Mouse (Mus musculus): ENCODE measurements around the gene Olfr1124. TPM values are rescaled to one million over a fixed set of nuclear protein-coding genes. Genes with fewer than 3 reads are reported as not detected.
"Not testable (repeated sequence)": the region's sequence is repeated elsewhere in the genome, so short reads cannot be mapped to it uniquely, and the experiment has no call there.

Gene Olfr1124
- polyA plus RNA-seq (2014; fragmentation: Nextera tagmentation; extraction: Ambion mirVana) = 0.09 TPM in 1 of 2 replicates, not detected in the other

DNA sequence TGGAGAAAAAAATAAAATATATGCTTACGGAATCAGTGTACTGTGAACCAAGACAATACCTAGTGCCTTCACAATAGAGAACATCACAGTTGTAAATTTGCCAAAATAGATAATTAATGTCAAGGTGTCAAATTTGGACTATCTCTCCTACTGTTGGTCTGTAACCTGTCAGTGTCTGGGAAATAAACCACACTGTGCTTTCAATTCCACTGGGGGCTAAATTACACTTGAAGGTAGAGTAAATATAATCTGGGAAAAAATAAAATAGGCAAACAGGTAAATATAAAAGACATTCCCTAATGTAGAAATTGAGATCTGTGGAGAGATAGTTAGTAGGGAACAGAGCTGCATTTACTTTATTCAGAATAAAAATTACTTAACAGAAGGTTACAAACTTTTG lies at the start of gene Olfr1124:
Gene Olfr1124 (plus strand): TSS at position 301 of the 400 bp plus-strand sequence.
- Histone ChIP-seq H3K4me1 (ENCODE audit: control insufficient read depth, insufficient read depth, low read length) (no peaks in the 10 kb centered on the region), H3K36me3 (ENCODE audit: control insufficient read depth, insufficient read depth, low read length) (no peaks in the 10 kb centered on the region), H3K4me3 (ENCODE audit: low read depth, low read length) (no peak within 1 kb of the TSS), H3K9ac (ENCODE audit: low read length) (no peak within 1 kb of the TSS), H3K27ac (ENCODE audit: low read depth, low read length) (no peak within 1 kb of the TSS), H3K27me3 (replicated peaks; ENCODE audit: control insufficient read depth, insufficient read depth, low read length) (no peaks in the 10 kb centered on the region), H3K9me3 (replicated peaks; ENCODE audit: control insufficient read depth, low read length) (no peaks in the 10 kb centered on the region), H3K4me2 (ENCODE audit: low read length) (no peak within 1 kb of the TSS)
- ATAC-seq (no peak), DNase-seq (ENCODE audit: low spot score) (no peak)
- 93% methylated on average over 1 of the region's 1 CpGs for WGBS

DNA sequence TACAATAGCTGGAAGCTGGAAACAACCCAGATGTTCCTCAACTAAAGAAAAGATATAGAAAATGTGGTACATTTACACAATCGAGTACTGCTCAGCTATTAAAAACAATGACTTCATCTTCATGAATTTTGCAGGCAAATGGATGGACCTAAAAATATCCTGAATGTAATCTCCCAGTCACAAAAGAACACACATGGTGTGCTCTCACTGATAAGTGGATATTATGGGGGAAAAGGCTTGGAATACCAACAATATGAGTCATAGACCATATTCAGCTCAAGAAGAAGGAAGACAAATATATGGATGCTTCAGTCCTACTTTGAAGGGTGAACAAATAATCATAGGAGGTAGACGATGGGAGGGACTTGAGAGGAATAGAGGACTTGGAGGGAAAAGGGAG lies 46.1 kb upstream of the Olfr1124 start:
- Histone ChIP-seq H3K36me3 (ENCODE audit: control insufficient read depth, insufficient read depth, low read length) (no peaks in the 10 kb centered on the region), H3K9ac (ENCODE audit: low read length) (no peak overlapping the region), H3K4me2 (ENCODE audit: low read length) (no peak overlapping the region), H3K4me1 (ENCODE audit: control insufficient read depth, insufficient read depth, low read length) (no peaks in the 10 kb centered on the region), H3K27me3 (replicated peaks; ENCODE audit: control insufficient read depth, insufficient read depth, low read length) (no peaks in the 10 kb centered on the region), H3K4me3 (ENCODE audit: low read depth, low read length) (no peak overlapping the region), H3K9me3 (replicated peaks; ENCODE audit: control insufficient read depth, low read length) (no peaks in the 10 kb centered on the region), H3K27ac (ENCODE audit: low read depth, low read length) (no peak overlapping the region)
- DNase-seq (ENCODE audit: low spot score) = no peak
- ATAC-seq = no peak
- 90% methylated on average over 2 of the region's 2 CpGs for WGBS

DNA sequence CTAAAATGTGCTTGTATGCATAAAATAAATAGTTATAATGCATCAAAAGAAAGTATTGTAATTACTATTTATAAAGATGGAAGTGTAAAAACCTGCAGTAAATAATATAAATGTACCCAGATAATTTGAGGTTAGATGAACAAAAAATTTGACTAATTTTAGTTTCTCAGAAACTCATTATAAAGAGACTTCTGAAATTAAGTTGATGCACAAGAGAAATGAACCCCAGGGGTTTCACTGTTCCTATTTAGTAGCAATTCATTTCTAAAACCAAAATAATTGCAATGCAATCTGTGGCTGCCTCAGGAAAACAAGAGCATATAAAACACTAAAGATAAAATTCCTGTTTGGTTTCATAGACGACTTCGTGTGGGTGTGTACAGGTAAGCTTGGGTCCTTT lies 44.5 kb upstream of the Olfr1124 start, which contains the start of gene Olfr1122:
Gene Olfr1122 (plus strand): TSS at position 301 of the 400 bp plus-strand sequence.
- Histone ChIP-seq H3K9me3 (replicated peaks; ENCODE audit: control insufficient read depth, low read length) (no peaks in the 10 kb centered on the region), H3K36me3 (ENCODE audit: control insufficient read depth, insufficient read depth, low read length) (no peaks in the 10 kb centered on the region), H3K27ac (ENCODE audit: low read depth, low read length) (no peak within 1 kb of the TSS), H3K4me3 (ENCODE audit: low read depth, low read length) (no peak within 1 kb of the TSS), H3K9ac (ENCODE audit: low read length) (no peak within 1 kb of the TSS), H3K4me1 (ENCODE audit: control insufficient read depth, insufficient read depth, low read length) (no peaks in the 10 kb centered on the region), H3K4me2 (ENCODE audit: low read length) (no peak within 1 kb of the TSS), H3K27me3 (replicated peaks; ENCODE audit: control insufficient read depth, insufficient read depth, low read length) (no peaks in the 10 kb centered on the region)
- ATAC-seq (no peak), DNase-seq (ENCODE audit: low spot score) (no peak)
- 81% methylated on average over 2 of the region's 2 CpGs for WGBS

DNA sequence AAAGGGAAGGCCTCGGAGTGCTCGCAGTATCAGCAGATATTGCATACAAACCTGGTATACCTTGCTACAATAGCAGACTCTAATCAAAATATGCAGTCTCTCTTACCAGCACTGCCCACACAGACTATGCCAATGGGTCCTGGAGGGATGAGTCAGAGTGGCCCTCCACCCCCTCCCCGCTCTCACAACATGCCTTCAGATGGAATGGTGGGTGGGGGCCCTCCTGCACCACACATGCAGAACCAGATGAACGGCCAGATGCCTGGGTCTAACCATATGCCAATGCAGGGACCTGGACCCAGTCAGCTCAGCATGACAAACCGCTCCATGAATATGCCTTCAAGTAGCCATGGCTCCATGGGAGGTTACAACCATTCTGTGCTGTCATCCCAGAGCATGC lies 36.5 kb upstream of the Olfr1124 start:
- WGBS = 91% methylated on average over 5 of the region's 5 CpGs
- H3K4me1 ChIP-seq (ENCODE audit: control insufficient read depth, insufficient read depth, low read length); H3K27me3 ChIP-seq (replicated peaks; ENCODE audit: control insufficient read depth, insufficient read depth, low read length); H3K9me3 ChIP-seq (replicated peaks; ENCODE audit: control insufficient read depth, low read length); H3K27ac ChIP-seq (ENCODE audit: low read depth, low read length); ATAC-seq; H3K4me3 ChIP-seq (ENCODE audit: low read depth, low read length); H3K36me3 ChIP-seq (ENCODE audit: control insufficient read depth, insufficient read depth, low read length); H3K4me2 ChIP-seq (ENCODE audit: low read length); DNase-seq (ENCODE audit: low spot score); H3K9ac ChIP-seq (ENCODE audit: low read length): not testable (repeated sequence)

DNA sequence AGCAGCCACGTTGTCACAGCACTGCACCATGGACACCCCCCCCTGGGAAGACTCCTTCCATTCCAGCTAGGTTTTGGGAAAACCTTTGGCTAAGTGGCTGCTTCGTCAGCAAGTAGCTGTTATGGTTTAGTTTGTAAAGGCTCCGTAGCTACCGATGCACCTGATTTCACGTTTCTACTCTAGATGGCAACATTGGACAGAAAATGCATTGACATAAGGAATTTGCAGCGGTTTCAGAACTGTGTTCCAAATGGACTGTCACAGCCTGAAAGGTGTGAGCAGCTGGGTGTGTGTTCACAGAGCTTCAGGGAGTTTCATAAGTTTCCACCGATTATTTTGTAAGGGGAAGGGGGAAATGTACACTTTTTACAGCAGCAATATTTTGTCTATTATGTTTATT lies 35.4 kb upstream of the Olfr1124 start:
- H3K36me3 ChIP-seq (ENCODE audit: control insufficient read depth, insufficient read depth, low read length); H3K27ac ChIP-seq (ENCODE audit: low read depth, low read length); ATAC-seq; H3K4me3 ChIP-seq (ENCODE audit: low read depth, low read length); H3K9me3 ChIP-seq (replicated peaks; ENCODE audit: control insufficient read depth, low read length); H3K9ac ChIP-seq (ENCODE audit: low read length); H3K4me1 ChIP-seq (ENCODE audit: control insufficient read depth, insufficient read depth, low read length); H3K27me3 ChIP-seq (replicated peaks; ENCODE audit: control insufficient read depth, insufficient read depth, low read length); DNase-seq (ENCODE audit: low spot score); H3K4me2 ChIP-seq (ENCODE audit: low read length): not testable (repeated sequence)
- 88% methylated on average over 7 of the region's 7 CpGs for WGBS

DNA sequence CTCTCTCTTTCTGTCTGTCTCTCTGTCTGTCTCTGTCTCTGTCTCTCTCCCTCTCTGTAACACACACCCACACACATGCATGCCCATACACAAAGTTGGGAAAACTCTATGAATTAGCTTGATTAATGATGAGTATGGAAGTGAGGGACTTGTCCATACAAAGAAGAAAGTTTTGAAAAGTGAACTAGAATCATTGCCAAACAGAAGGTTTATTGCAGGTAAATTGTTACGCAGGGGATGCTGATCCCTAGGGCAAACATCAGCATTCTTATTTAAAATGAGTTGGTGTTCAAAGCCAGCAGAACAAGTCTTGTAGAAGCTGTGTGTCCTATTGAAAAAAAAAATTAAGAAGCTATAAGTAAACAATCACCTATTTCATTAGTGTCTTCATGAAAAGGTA lies 13.7 kb upstream of the Olfr1124 start, which contains the start of gene Olfr1123:
Gene Olfr1123 (plus strand): TSS at position 301 of the 400 bp plus-strand sequence.
- ATAC-seq = no peak
- Histone ChIP-seq H3K9ac (ENCODE audit: low read length) (no peak within 1 kb of the TSS), H3K36me3 (ENCODE audit: control insufficient read depth, insufficient read depth, low read length) (no peaks in the 10 kb centered on the region), H3K27ac (ENCODE audit: low read depth, low read length) (no peak within 1 kb of the TSS), H3K9me3 (replicated peaks; ENCODE audit: control insufficient read depth, low read length) (no peaks in the 10 kb centered on the region), H3K27me3 (replicated peaks; ENCODE audit: control insufficient read depth, insufficient read depth, low read length) (no peaks in the 10 kb centered on the region), H3K4me3 (ENCODE audit: low read depth, low read length) (no peak within 1 kb of the TSS), H3K4me2 (ENCODE audit: low read length) (no peak within 1 kb of the TSS), H3K4me1 (ENCODE audit: control insufficient read depth, insufficient read depth, low read length) (no peaks in the 10 kb centered on the region)
- 87% methylated on average over 1 of the region's 1 CpGs for WGBS
- no peak for DNase-seq (ENCODE audit: low spot score)

DNA sequence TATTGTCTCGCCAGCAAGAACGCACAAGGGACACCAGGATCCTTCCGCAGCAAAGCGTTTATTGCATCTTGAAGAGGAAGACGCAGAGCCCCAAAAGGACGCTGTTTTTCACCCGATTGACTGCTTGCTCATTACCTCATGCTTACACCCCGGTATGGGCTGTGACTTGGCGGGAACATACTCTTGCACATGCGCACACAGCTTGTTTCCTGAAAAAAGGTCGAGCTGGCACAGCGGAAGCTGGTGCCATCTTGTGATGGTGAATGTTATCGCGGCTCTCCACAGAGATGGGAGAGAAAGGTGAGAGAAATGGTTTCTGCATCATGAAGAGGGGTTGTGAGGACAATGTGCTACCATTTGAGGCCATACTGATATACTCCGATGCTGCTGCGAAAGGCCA lies 7.7 kb downstream of the Olfr1124 start:
- DNase-seq (ENCODE audit: low spot score) (no peak), ATAC-seq (no peak)
- Histone ChIP-seq H3K27me3 (replicated peaks; ENCODE audit: control insufficient read depth, insufficient read depth, low read length) (no peaks in the 10 kb centered on the region), H3K4me1 (ENCODE audit: control insufficient read depth, insufficient read depth, low read length) (no peaks in the 10 kb centered on the region), H3K36me3 (ENCODE audit: control insufficient read depth, insufficient read depth, low read length) (no peaks in the 10 kb centered on the region), H3K27ac (ENCODE audit: low read depth, low read length) (no peak overlapping the region), H3K4me2 (ENCODE audit: low read length) (no peak overlapping the region), H3K4me3 (ENCODE audit: low read depth, low read length) (no peak overlapping the region), H3K9me3 (replicated peaks; ENCODE audit: control insufficient read depth, low read length) (no peaks in the 10 kb centered on the region), H3K9ac (ENCODE audit: low read length) (no peak overlapping the region)
- whole genome bisulfite sequencing = 94% methylated on average over 16 of the region's 16 CpGs

DNA sequence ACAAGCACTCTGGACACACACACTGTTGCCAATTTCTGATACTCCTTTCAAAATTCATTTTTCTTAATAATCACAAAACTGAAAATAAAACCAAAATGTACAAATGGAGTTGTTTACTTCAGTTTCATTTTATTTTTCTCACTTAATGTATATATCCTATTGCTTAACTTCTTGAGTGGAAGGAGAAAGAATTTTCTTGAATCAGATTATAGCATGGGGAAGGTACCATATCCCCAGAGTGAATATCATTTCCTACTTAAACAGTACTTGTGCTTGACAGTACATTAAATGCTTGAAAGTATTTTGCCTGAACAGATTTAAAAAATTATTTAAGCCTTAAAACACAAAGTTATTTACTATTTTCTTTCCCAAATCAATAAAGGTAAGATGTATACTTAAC lies 23.6 kb downstream of the Olfr1124 start, which contains the start of gene Olfr1126:
Gene Olfr1126 (plus strand): TSS at position 301 of the 400 bp plus-strand sequence.
- Histone ChIP-seq H3K36me3 (ENCODE audit: control insufficient read depth, insufficient read depth, low read length) (no peaks in the 10 kb centered on the region), H3K27ac (ENCODE audit: low read depth, low read length) (no peak within 1 kb of the TSS), H3K4me3 (ENCODE audit: low read depth, low read length) (no peak within 1 kb of the TSS), H3K9me3 (replicated peaks; ENCODE audit: control insufficient read depth, low read length) (no peaks in the 10 kb centered on the region), H3K9ac (ENCODE audit: low read length) (no peak within 1 kb of the TSS), H3K4me2 (ENCODE audit: low read length) (no peak within 1 kb of the TSS), H3K4me1 (ENCODE audit: control insufficient read depth, insufficient read depth, low read length) (no peaks in the 10 kb centered on the region), H3K27me3 (replicated peaks; ENCODE audit: control insufficient read depth, insufficient read depth, low read length) (no peaks in the 10 kb centered on the region)
- DNase-seq (ENCODE audit: low spot score) (no peak), ATAC-seq (no peak)

DNA sequence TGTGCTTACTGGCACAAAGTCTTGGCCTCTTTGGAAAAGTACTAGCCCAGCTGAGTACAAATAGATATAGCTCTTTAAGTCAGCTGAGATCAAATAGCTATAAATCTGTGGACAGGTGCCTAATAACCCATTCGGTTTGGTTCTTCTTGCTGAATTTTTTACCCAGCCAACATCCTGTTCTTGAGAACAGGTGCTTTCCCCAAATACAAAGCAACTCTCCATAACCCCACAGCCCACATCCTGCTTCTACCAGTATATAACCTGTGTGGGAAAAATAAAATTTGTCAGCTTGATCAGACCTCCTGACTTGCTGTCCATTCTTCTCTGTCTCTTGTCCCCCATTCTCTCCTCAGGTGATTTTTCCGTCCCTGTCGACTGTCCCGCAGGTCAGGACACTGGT lies 31.7 kb downstream of the Olfr1124 start:
- Histone ChIP-seq H3K4me2 (ENCODE audit: low read length) (no peak overlapping the region), H3K27ac (ENCODE audit: low read depth, low read length) (no peak overlapping the region), H3K27me3 (replicated peaks; ENCODE audit: control insufficient read depth, insufficient read depth, low read length) (no peaks in the 10 kb centered on the region), H3K9ac (ENCODE audit: low read length) (no peak overlapping the region), H3K9me3 (replicated peaks; ENCODE audit: control insufficient read depth, low read length) (no peaks in the 10 kb centered on the region), H3K36me3 (ENCODE audit: control insufficient read depth, insufficient read depth, low read length) (no peaks in the 10 kb centered on the region), H3K4me1 (ENCODE audit: control insufficient read depth, insufficient read depth, low read length) (no peaks in the 10 kb centered on the region), H3K4me3 (ENCODE audit: low read depth, low read length) (no peak overlapping the region)
- ATAC-seq (no peak), DNase-seq (ENCODE audit: low spot score) (no peak)
- 95% methylated on average over 4 of the region's 4 CpGs for WGBS
